Comparison of ENCODE assay signal across 13 mouse cellular contexts in genomic region chr4:139014793-139015192, GRCm38 (mm10). TPM values are rescaled to one million over a fixed set of nuclear protein-coding genes. Genes with fewer than 3 reads are reported as not detected.
DNase-seq lines count a peak whose midpoint lies in the region; ATAC-seq lines count a peak whose summit lies in the region.
"Had no signal": no experiment of that assay in that cellular context is flagged by ENCODE, and none has a peak within 500 bp of the region (broad histone marks: within the 10 kb centered on the region; RNA-seq: fewer than 3 reads in every experiment).

No protein-coding gene starts in this region.

- peak; percentile 22 to 33 for DNase-seq in kidney, postnatal 4 days
- DNase-seq in thymus, postnatal 14 days = peak; percentile 10
- no peak for DNase-seq in thymus, postnatal 36 days
- peak; percentile 74 for DNase-seq in R1 (ENCODE audit: low read depth, low spot score)
- no peak for DNase-seq in spleen, postnatal 14 days (ENCODE audit: low spot score in 2 of 2)

- no peak overlapping the region for H3K4me3 ChIP-seq in kidney, embryonic 15.5 days (replicated peaks)
- H3K4me3 ChIP-seq: heart, embryonic 10.5 days; liver, embryonic 15.5 days had no signal

- WGBS in kidney, embryonic 15.5 days = 80% methylated on average over 6 of the region's 6 CpGs

- no peaks in the 10 kb centered on the region; the same call in 1 of the 2 replicates for H3K9me3 ChIP-seq in kidney, embryonic 15.5 days (replicated peaks)
- H3K9me3 ChIP-seq: heart, embryonic 10.5 days; liver, embryonic 15.5 days had no signal

- no peak overlapping the region for H3K4me2 ChIP-seq in kidney, embryonic 15.5 days
- H3K4me2 ChIP-seq: liver, embryonic 15.5 days had no signal

- H3K36me3 ChIP-seq in kidney, embryonic 15.5 days = no peaks in the 10 kb centered on the region
- H3K36me3 ChIP-seq: heart, embryonic 10.5 days; liver, embryonic 15.5 days had no signal

- ATAC-seq in kidney, embryonic 15.5 days (replicated peaks; ENCODE audit: low FRiP score) = no peak
- ATAC-seq in erythroid progenitor cell, adult 5-6 weeks (replicated peaks; ENCODE audit: low FRiP score, poor library complexity, severe bottlenecking) = no peak
- ATAC-seq: activated CD4-positive, CD25-positive, alpha-beta regulatory T cell, adult 4 months; forebrain, embryonic 14.5 days; inflammation-experienced regulatory T-cells, adult 6 months had no signal

- no peaks in the 10 kb centered on the region for H3K27me3 ChIP-seq in kidney, embryonic 15.5 days
- H3K27me3 ChIP-seq: liver, embryonic 15.5 days had no signal

- H3K4me1 ChIP-seq in kidney, embryonic 15.5 days = no peaks in the 10 kb centered on the region; the same call in 1 of the 2 replicates

- H3K9ac ChIP-seq in kidney, embryonic 15.5 days = no peak overlapping the region
- H3K9ac ChIP-seq: liver, embryonic 15.5 days had no signal

- no peak overlapping the region for H3K27ac ChIP-seq in kidney, embryonic 15.5 days
- H3K27ac ChIP-seq: heart, embryonic 10.5 days; liver, embryonic 15.5 days had no signal

RNA-seq across cellular contexts. Expression of gene Tmco4, which starts 42.1 kb away (rescaled TPM):
- polyA plus RNA-seq in kidney, embryonic 15.5 days (2015; fragmentation: Nextera tagmentation; extraction: Ambion mirVana) = 5.6 and 6.1 TPM in 2 replicates
- total RNA-seq in erythroid progenitor cell, adult 5-6 weeks (2015; ENCODE audit: low replicate concordance) = 0.42 and 1.8 TPM in 2 replicates
- total RNA-seq in erythroid progenitor cell, adult 5-6 weeks (2017; ENCODE audit: low replicate concordance) = 1.1 and 2.1 TPM in 2 replicates

RNA-seq across cellular contexts. Expression of gene Rnf186, which starts 47.9 kb away (rescaled TPM):
- polyA plus RNA-seq in kidney, embryonic 15.5 days (2015; fragmentation: Nextera tagmentation; extraction: Ambion mirVana) = 6.3 and 8.2 TPM in 2 replicates
- total RNA-seq in erythroid progenitor cell, adult 5-6 weeks (2015; ENCODE audit: low replicate concordance) = not detected in 2 replicates
- total RNA-seq in erythroid progenitor cell, adult 5-6 weeks (2017; ENCODE audit: low replicate concordance) = not detected in 2 replicates
- total RNA-seq: layer of hippocampus, postnatal 14 days had no signal
- polyA plus RNA-seq: activated CD4-positive, CD25-positive, alpha-beta regulatory T cell, adult 4 months; forebrain, embryonic 14.5 days; inflammation-experienced regulatory T-cells, adult 6 months had no signal

Comparison
In these comparisons a context has a peak if more than half of its experiments do, and no peak if none do; other contexts are left out.
1. DNase-seq: peak in kidney, postnatal 4 days (2 of 2), thymus, postnatal 14 days (single experiment) and R1 (single experiment); none in thymus, postnatal 36 days (0 of 2) and spleen, postnatal 14 days (0 of 2).